Mouse (Mus musculus): Measurements from ENCODE around the gene Ifnk.

- TF ChIP-seq CTCF (IDR thresholded peaks at IDR 0.05; ENCODE audit: extremely low read depth, insufficient read length, insufficient replicate concordance, low read depth, low read length) (no peak), POLR2A (IDR thresholded peaks at IDR 0.05; ENCODE audit: low read depth, low read length) (no peak)
These were observed 16.8 kb upstream of the Ifnk start for GRCm38 (mm10) chr4:35134846-35135611.

Measured in small intestine, adult 2 months (tissue).